ENCODE assay signal across 12 mouse cellular contexts in genomic region chr6:52972138-52972537, GRCm38 (mm10).
DNase-seq lines count a peak whose midpoint lies in the region; ATAC-seq and TF ChIP-seq lines count a peak whose summit lies in the region.
"Had no signal": no experiment of that assay in that cellular context is flagged by ENCODE, and none has a peak within 500 bp of the region (broad histone marks: within the 10 kb centered on the region; RNA-seq: fewer than 3 reads in every experiment).

No protein-coding gene starts in this region.

- 72% methylated on average over 7 of the region's 7 CpGs for WGBS in kidney, adult 2 months
- WGBS in thymus, adult 2 months, result 83% methylated on average over 7 of the region's 7 CpGs
- WGBS in hindbrain, embryonic 13.5 days, result 76% methylated on average over 7 of the region's 7 CpGs

- H3K9me3 ChIP-seq in hindbrain, embryonic 13.5 days, result no peaks in the 10 kb centered on the region
- H3K9me3 ChIP-seq: midbrain, embryonic 10.5 days; neural tube, embryonic 12.5 days had no signal

- peak; percentile 42; the same call in 1 of the 2 replicates for TF ChIP-seq CTCF in kidney, adult 2 months (conservative IDR thresholded peaks at IDR 0.05; ENCODE audit: insufficient read depth, insufficient read length, low read depth, low read length)
- no peak for TF ChIP-seq CTCF in thymus, adult 2 months (IDR thresholded peaks at IDR 0.05; ENCODE audit: borderline replicate concordance, control insufficient read depth, extremely low read depth, insufficient read depth, low read length, poor library complexity)

- no peak for ATAC-seq in hindbrain, embryonic 13.5 days (ENCODE audit: low FRiP score)
- ATAC-seq: inflammation-experienced regulatory T-cells, adult 6 months had no signal

- H3K27ac ChIP-seq in kidney, adult 2 months (ENCODE audit: insufficient read depth, low read depth, low read length), result no peak overlapping the region
- H3K27ac ChIP-seq in thymus, adult 2 months (ENCODE audit: control insufficient read depth, insufficient read depth, low read length), result no peak overlapping the region
- no peak overlapping the region for H3K27ac ChIP-seq in hindbrain, embryonic 13.5 days
- H3K27ac ChIP-seq: midbrain, embryonic 10.5 days; neural tube, embryonic 12.5 days had no signal

- H3K4me1 ChIP-seq in kidney, adult 2 months (ENCODE audit: control insufficient read depth, insufficient read depth, low read length), result no peaks in the 10 kb centered on the region
- no peaks in the 10 kb centered on the region; the same call in none of the 2 replicates for H3K4me1 ChIP-seq in thymus, adult 2 months (replicated peaks; ENCODE audit: control insufficient read depth, insufficient read depth, low read length)
- H3K4me1 ChIP-seq in hindbrain, embryonic 13.5 days (replicated peaks), result peaks cover 3% of the 10 kb centered on the region; the same call in 1 of the 2 replicates
- H3K4me1 ChIP-seq: midbrain, embryonic 10.5 days; neural tube, embryonic 12.5 days had no signal

- peak; percentile 14 for DNase-seq in adrenal gland, postnatal 25 days
- no peak for DNase-seq in adrenal gland, adult 8-10 months
- no peak for DNase-seq in kidney, adult 2 months
- DNase-seq in kidney, adult 11 months, result no peak
- peak; percentile 26 for DNase-seq in thymus, adult 2 months
- DNase-seq in thymus, postnatal 0 days (ENCODE audit: low spot score), result no peak
- DNase-seq in spleen, postnatal 36 days (ENCODE audit: low spot score in 2 of 2), result no peak
- DNase-seq: right cerebral cortex, adult 18-20 months had no signal

- no peak for TF ChIP-seq POLR2A in kidney, adult 2 months (IDR thresholded peaks at IDR 0.05; ENCODE audit: low read depth, low read length)
- no peak for TF ChIP-seq POLR2A in thymus, adult 2 months (IDR thresholded peaks at IDR 0.05; ENCODE audit: control insufficient read depth, extremely low read depth, insufficient read depth, low read length, poor library complexity)

- H3K27me3 ChIP-seq in kidney, adult 2 months (replicated peaks; ENCODE audit: control insufficient read depth, insufficient read depth, low read length), result no peaks in the 10 kb centered on the region
- no peaks in the 10 kb centered on the region for H3K27me3 ChIP-seq in thymus, adult 2 months (ENCODE audit: control insufficient read depth, insufficient read depth, low read length)
- H3K27me3 ChIP-seq in hindbrain, embryonic 13.5 days, result no peaks in the 10 kb centered on the region
- H3K27me3 ChIP-seq: neural tube, embryonic 12.5 days had no signal

- H3K36me3 ChIP-seq in kidney, adult 2 months (ENCODE audit: control insufficient read depth, insufficient read depth, low read length), result no peaks in the 10 kb centered on the region
- H3K36me3 ChIP-seq in thymus, adult 2 months (ENCODE audit: control insufficient read depth, insufficient read depth, low read length), result no peaks in the 10 kb centered on the region
- H3K36me3 ChIP-seq in hindbrain, embryonic 13.5 days, result no peaks in the 10 kb centered on the region
- H3K36me3 ChIP-seq: midbrain, embryonic 10.5 days; neural tube, embryonic 12.5 days had no signal

- no peak overlapping the region for H3K4me2 ChIP-seq in hindbrain, embryonic 13.5 days
- H3K4me2 ChIP-seq: neural tube, embryonic 12.5 days had no signal

- no peak overlapping the region for H3K4me3 ChIP-seq in kidney, adult 2 months (ENCODE audit: insufficient read depth, low read depth, low read length)
- H3K4me3 ChIP-seq in thymus, adult 2 months (ENCODE audit: control insufficient read depth, insufficient read depth, low read length), result no peak overlapping the region
- no peak overlapping the region for H3K4me3 ChIP-seq in hindbrain, embryonic 13.5 days
- H3K4me3 ChIP-seq: midbrain, embryonic 10.5 days; neural tube, embryonic 12.5 days had no signal

- no peak overlapping the region for H3K9ac ChIP-seq in hindbrain, embryonic 13.5 days
- H3K9ac ChIP-seq: neural tube, embryonic 12.5 days had no signal

Comparison
In these comparisons a context has a peak if more than half of its experiments do, and no peak if none do; other contexts are left out.
1. DNase-seq: peak in adrenal gland, postnatal 25 days (single experiment) and thymus, adult 2 months (single experiment); none in adrenal gland, adult 8-10 months (single experiment), kidney, adult 2 months (single experiment), kidney, adult 11 months (single experiment), thymus, postnatal 0 days (single experiment) and spleen, postnatal 36 days (0 of 2).